Mouse (Mus musculus) heart, adult 2 months (tissue): ENCODE results near the gene Dip2c. TPM values are rescaled to one million over a fixed set of nuclear protein-coding genes. Genes with fewer than 3 reads are reported as not detected.

Experiments used
- DNase-seq, 2 experiments: peaks; one replicate each; pipeline ENCODE4 v3.0.0; 2021
- H3K27ac ChIP-seq: fragments of 200-600 bp; 2 replicates; pipeline ENCODE4 v1.8.1; 2022
- H3K27me3 ChIP-seq: fragments of 200-500 bp; 2 replicates; pipeline ENCODE4 v1.6.1; 2012; ENCODE audit warnings: mild to moderate bottlenecking, low read length, inconsistent platforms, mixed read lengths; ENCODE audit not compliant: control insufficient read depth, insufficient read depth
- H3K36me3 ChIP-seq: fragments of 200-500 bp; 2 replicates; pipeline ENCODE4 v1.6.1; 2012; ENCODE audit warnings: low read length, inconsistent platforms; ENCODE audit not compliant: control insufficient read depth, insufficient read depth
- H3K4me1 ChIP-seq: fragments of 200-500 bp; 2 replicates; pipeline ENCODE4 v1.6.1; 2011; ENCODE audit warnings: low read length; ENCODE audit not compliant: control insufficient read depth, insufficient read depth
- H3K4me3 ChIP-seq: fragments of 200-600 bp; 2 replicates; pipeline ENCODE4 v1.8.1; 2022
- H3K79me2 ChIP-seq: fragments of 200-500 bp; replicated peaks from 2 replicates; pipeline ENCODE4 v1.6.1; 2012; ENCODE audit warnings: mild to moderate bottlenecking, inconsistent platforms, low read length, moderate library complexity, mixed read lengths; ENCODE audit not compliant: control insufficient read depth, insufficient read depth
- H3K9ac ChIP-seq: fragments of 200-500 bp; 2 replicates; pipeline ENCODE4 v1.6.1; 2012; ENCODE audit warnings: low read depth, mild to moderate bottlenecking, control low read depth, inconsistent platforms, low read length, mixed read lengths
- CTCF ChIP-seq: fragments of 200-600 bp; IDR thresholded peaks from 2 replicates; pipeline ENCODE4 v1.8.1; 2022; ENCODE audit warnings: antibody characterized with exemption, mild to moderate bottlenecking, moderate library complexity
- EP300 ChIP-seq: fragments of 200-500 bp; IDR thresholded peaks from 2 replicates; pipeline ENCODE4 v1.6.1; 2011; ENCODE audit warnings: low read depth, low read length, control low read depth; ENCODE audit not compliant: insufficient read depth
- POLR2A ChIP-seq: fragments of 200-500 bp; IDR thresholded peaks from 2 replicates; pipeline ENCODE4 v1.6.1; 2011; ENCODE audit warnings: mild to moderate bottlenecking, low read depth, low read length, control low read depth; ENCODE audit not compliant: insufficient read depth
- WGBS: fragments of 180-500 bp; shearing (Covaris S2); methylation state at CpG from one replicate; pipeline ENCODE4 v1.1.7; 2018; 5-methylcytosine and 5-hydroxymethylcytosine counted together
- intact Hi-C: fragments of 180-260 bp; cut with DNase I; formaldehyde crosslinking; loops from one replicate; pipeline ENCODE4 v1.15.1; 2025
- polyA plus RNA-seq: library from polyadenylated mRNA; depleted of rRNA; stranded (reverse); fragments of >200 nt; gene quantifications from 2 replicates; pipeline ENCODE4 v1.2.3, GENCODE M21; 2012
- total RNA-seq, 2 experiments: library from RNA; stranded (reverse); gene quantifications; 2 replicates each; pipeline ENCODE4 v1.2.3; 2021

Gene Dip2c
- total and polyA plus RNA-seq, 3 experiments = 19.1 to 43.7 (median 36.3) TPM

DNA sequence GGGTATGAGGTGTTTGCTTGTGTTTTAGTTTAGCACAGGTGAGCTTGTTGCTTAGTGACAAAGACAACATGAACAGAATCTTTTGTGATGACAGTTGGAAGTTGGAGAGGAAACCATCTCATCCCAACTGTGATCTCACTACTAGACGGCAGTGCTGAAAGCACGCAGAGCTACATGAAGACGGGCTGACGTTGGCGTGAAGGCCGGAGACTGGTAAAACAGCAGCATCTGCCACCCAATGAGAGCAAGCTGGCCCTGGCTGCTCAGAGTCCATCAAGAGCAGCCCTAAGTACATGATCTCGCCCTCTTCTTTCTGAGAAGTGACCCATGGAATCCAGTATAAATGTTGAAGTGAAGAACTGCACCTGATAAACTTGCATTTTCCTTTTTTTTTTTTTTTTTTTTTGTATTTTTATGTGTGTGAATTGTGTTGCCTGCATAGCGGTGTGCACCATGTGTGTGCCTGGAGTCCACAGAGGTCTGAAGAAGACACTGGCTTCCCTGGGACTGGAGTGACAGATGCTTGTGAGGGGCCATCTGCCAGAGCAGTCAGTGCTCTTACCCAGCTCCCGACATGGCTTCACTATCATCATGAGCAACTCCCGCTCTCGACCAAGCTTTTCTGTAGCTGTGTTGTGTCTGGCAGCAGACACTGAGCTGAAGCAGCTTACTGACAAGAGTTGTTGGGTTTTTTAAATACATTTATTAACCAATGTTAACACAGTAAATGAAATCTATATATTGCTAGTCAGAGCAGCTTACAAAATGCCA lies 408.0 kb downstream of the Dip2c start:
- Histone ChIP-seq H3K27ac (no peak overlapping the region), H3K4me3 (no peak overlapping the region), H3K79me2 (no peaks in the 10 kb centered on the region), H3K27me3 (no peaks in the 10 kb centered on the region), H3K36me3 (no peaks in the 10 kb centered on the region), H3K4me1 (no peaks in the 10 kb centered on the region), H3K9ac (no peak overlapping the region)
- TF ChIP-seq EP300 (no peak), CTCF (no peak), POLR2A (no peak)
- 89% methylated on average over 11 of the region's 11 CpGs for WGBS
- DNase-seq = no peak
- intact Hi-C loops = loop anchor here (10.0 kb wide), 1 partner anchor 160 kb away; no protein-coding TSS in a partner anchor

DNA sequence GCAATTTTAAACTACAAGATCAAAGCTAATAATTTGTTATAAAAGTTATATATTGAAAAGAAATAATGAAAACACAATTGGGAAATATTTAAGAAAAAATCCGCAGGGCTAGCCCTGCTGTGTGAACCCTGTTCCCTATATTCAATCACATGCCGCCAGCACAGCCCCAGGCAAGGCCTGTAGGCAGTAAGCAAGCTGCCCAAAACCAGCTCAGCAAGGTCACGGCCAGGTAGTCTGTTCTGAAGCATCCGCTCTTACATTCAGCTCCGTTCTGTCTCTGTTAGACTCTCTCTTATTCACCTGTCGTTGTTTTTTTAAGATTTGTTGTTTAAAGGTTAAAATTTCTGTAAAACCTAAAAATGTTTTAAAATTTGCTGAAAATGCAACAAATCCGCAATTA lies 409.9 kb downstream of the Dip2c start:
- Histone ChIP-seq H3K4me3 (no peak overlapping the region), H3K79me2 (no peaks in the 10 kb centered on the region), H3K4me1 (no peaks in the 10 kb centered on the region), H3K36me3 (no peaks in the 10 kb centered on the region), H3K9ac (no peak overlapping the region), H3K27me3 (no peaks in the 10 kb centered on the region), H3K27ac (no peak overlapping the region)
- 97% methylated on average over 7 of the region's 7 CpGs for WGBS
- no peak for DNase-seq
- intact Hi-C loops = loop anchor here (10.0 kb wide), 1 partner anchor 159 kb away; no protein-coding TSS in a partner anchor
- TF ChIP-seq CTCF (no peak), EP300 (no peak), POLR2A (no peak)

- TF ChIP-seq EP300 = no peak
- no peak for TF ChIP-seq CTCF
- no peak for TF ChIP-seq POLR2A
- intact Hi-C loops = loop anchor here (10.0 kb wide), 1 partner anchor 158 kb away; no protein-coding TSS in a partner anchor
- Histone ChIP-seq H3K79me2 (no peaks in the 10 kb centered on the region), H3K36me3 (no peaks in the 10 kb centered on the region), H3K27me3 (no peaks in the 10 kb centered on the region), H3K27ac (no peak overlapping the region), H3K4me1 (no peaks in the 10 kb centered on the region), H3K4me3 (no peak overlapping the region), H3K9ac (no peak overlapping the region)
- DNase-seq = no peak
- WGBS = 95% methylated on average over 11 of the region's 11 CpGs
Measured at GRCm38 (mm10) chr13:9686765-9687164, 410.4 kb downstream of the Dip2c start.

DNA sequence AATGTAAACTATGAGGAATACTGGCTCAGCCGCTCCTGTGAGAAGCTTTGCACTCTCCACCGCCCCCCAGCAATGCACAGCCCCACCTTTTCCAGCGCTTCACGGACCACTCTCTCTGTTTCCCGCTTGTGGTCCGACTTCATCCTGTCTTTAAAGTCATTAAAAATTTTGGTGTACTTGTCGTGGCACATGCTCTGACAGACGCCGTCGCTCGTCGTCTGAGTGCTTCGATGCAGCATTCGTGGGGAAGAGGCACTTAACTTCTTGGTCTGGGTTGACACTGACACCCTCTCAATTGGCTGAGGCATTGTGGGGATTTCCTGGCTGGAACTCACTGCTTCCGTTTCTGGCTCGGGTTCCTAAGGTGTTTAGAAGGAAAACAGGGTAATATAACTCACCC lies 413.0 kb downstream of the Dip2c start:
- 87% methylated on average over 16 of the region's 16 CpGs for WGBS
- no peaks in the 10 kb centered on the region for H3K36me3 ChIP-seq
- DNase-seq = no peak
- H3K4me3 ChIP-seq = no peak overlapping the region
- TF ChIP-seq EP300 (no peak), POLR2A (no peak), CTCF (no peak)
- H3K27me3 ChIP-seq = no peaks in the 10 kb centered on the region
- intact Hi-C loops = loop anchor here (10.0 kb wide), 1 partner anchor 155 kb away; no protein-coding TSS in a partner anchor
- H3K27ac ChIP-seq = no peak overlapping the region
- no peak overlapping the region for H3K9ac ChIP-seq
- no peaks in the 10 kb centered on the region for H3K4me1 ChIP-seq
- no peaks in the 10 kb centered on the region for H3K79me2 ChIP-seq

DNA sequence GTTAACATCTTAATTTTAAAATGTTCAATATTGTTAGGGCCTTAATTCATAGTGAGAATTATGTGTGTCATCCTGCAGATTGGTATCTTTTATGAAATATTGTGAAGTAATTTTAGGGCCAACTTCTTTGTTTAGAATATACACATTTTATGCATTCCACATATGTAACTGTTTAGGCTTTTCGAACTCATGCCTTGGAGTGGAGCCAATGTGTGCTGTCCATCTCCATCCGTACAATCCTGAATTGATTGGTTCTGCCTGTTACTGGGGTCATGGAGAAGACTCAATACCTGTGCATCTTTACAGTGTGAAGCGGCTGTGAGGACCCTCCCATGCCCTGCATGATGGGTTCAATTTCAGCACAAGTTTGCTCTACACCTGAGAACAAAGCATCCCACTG lies 416.5 kb downstream of the Dip2c start:
- WGBS = 92% methylated on average over 3 of the region's 3 CpGs
- Histone ChIP-seq H3K27me3 (no peaks in the 10 kb centered on the region), H3K9ac (no peak overlapping the region), H3K4me1 (no peaks in the 10 kb centered on the region), H3K4me3 (no peak overlapping the region), H3K27ac (no peak overlapping the region), H3K79me2 (no peaks in the 10 kb centered on the region), H3K36me3 (peaks cover 12% of the 10 kb centered on the region)
- TF ChIP-seq POLR2A (no peak), CTCF (no peak), EP300 (no peak)
- intact Hi-C loops = no loop called here
- no peak for DNase-seq

- no peaks in the 10 kb centered on the region for H3K27me3 ChIP-seq
- H3K79me2 ChIP-seq = no peaks in the 10 kb centered on the region
- H3K27ac ChIP-seq = no peak overlapping the region
- no peak overlapping the region for H3K9ac ChIP-seq
- WGBS = 89% methylated on average over 6 of the region's 6 CpGs
- peaks cover 12% of the 10 kb centered on the region for H3K36me3 ChIP-seq
- H3K4me3 ChIP-seq = no peak overlapping the region
- TF ChIP-seq POLR2A (no peak), CTCF (peak; percentile 25), EP300 (no peak)
- H3K4me1 ChIP-seq = no peaks in the 10 kb centered on the region
- DNase-seq = no peak
- intact Hi-C loops = no loop called here
Measured at GRCm38 (mm10) chr13:9694651-9695050, 418.3 kb downstream of the Dip2c start.

DNA sequence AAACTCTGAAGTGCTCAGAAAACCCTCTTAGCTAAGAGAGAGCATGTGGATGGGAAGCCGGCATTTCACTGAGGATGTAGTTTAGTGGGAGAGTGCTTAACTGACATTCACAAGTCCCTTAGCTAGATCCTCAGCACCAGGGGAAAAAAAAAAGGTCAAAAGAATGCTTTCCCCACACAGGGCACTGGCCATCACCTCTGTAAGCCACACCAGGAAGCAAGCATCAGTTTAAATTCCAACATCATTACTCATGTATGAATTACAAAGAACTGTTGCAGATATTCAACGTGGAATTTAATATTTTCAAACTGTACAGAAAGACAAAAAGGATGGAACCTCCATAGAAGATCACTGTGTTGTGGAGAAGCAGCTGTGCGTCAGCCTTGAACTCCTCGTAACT lies 419.1 kb downstream of the Dip2c start:
- no peak overlapping the region for H3K27ac ChIP-seq
- DNase-seq = no peak
- no peaks in the 10 kb centered on the region for H3K27me3 ChIP-seq
- no peaks in the 10 kb centered on the region for H3K4me1 ChIP-seq
- 73% methylated on average over 4 of the region's 4 CpGs for WGBS
- intact Hi-C loops = no loop called here
- H3K4me3 ChIP-seq = no peak overlapping the region
- TF ChIP-seq POLR2A (no peak), EP300 (no peak), CTCF (no peak)
- H3K36me3 ChIP-seq = peaks cover 12% of the 10 kb centered on the region
- no peak overlapping the region for H3K9ac ChIP-seq
- H3K79me2 ChIP-seq = no peaks in the 10 kb centered on the region
